Mouse (Mus musculus) right cerebral cortex, adult 18-20 months (tissue): Measurements from ENCODE around the gene Gtf2ird1.
A peak's percentile ranks its signal among the peaks of the same experiment; 100 is the strongest.
"Not testable (repeated sequence)": the region's sequence is repeated elsewhere in the genome, so short reads cannot be mapped to it uniquely, and the experiment has no call there.

Source experiments
- DNase-seq: peaks from one replicate; pipeline ENCODE4 v3.0.0; 2022; ENCODE audit warnings: mixed read lengths

Gtf2ird1 gene

GRCm38 (mm10) chr5:134341721-134342120 lies 114.8 kb downstream of the Gtf2ird1 start:
- no peak for DNase-seq

GRCm38 (mm10) chr5:134341321-134341720 lies 115.2 kb downstream of the Gtf2ird1 start:
- DNase-seq = no peak

- no peak for DNase-seq
Observed at GRCm38 (mm10) chr5:134340101-134340522, 116.4 kb downstream of the Gtf2ird1 start.

- DNase-seq = not testable (repeated sequence)
Observed at GRCm38 (mm10) chr5:134337012-134337411, 119.5 kb downstream of the Gtf2ird1 start.

- DNase-seq = no peak
Observed at GRCm38 (mm10) chr5:134332743-134333142, 123.8 kb downstream of the Gtf2ird1 start.

- DNase-seq = no peak
Observed at GRCm38 (mm10) chr5:134330082-134330481, 126.4 kb downstream of the Gtf2ird1 start.

GRCm38 (mm10) chr5:134329311-134329710 lies 127.2 kb downstream of the Gtf2ird1 start:
- no peak for DNase-seq

GRCm38 (mm10) chr5:134328482-134329001 lies 128.0 kb downstream of the Gtf2ird1 start:
- no peak for DNase-seq

- DNase-seq = no peak
Observed at GRCm38 (mm10) chr5:134325856-134326566, 130.5 kb downstream of the Gtf2ird1 start.

GRCm38 (mm10) chr5:134323869-134324268 lies 132.6 kb downstream of the Gtf2ird1 start:
- no peak for DNase-seq

- DNase-seq = no peak
Observed at GRCm38 (mm10) chr5:134323311-134323710, 133.2 kb downstream of the Gtf2ird1 start.

- no peak for DNase-seq
Observed at GRCm38 (mm10) chr5:134322355-134322754, 134.2 kb downstream of the Gtf2ird1 start.

- no peak for DNase-seq
Observed at GRCm38 (mm10) chr5:134321699-134322098, 134.8 kb downstream of the Gtf2ird1 start.

- DNase-seq = no peak
Observed at GRCm38 (mm10) chr5:134318903-134319302, 137.6 kb downstream of the Gtf2ird1 start.

GRCm38 (mm10) chr5:134316721-134317120 lies 139.8 kb downstream of the Gtf2ird1 start:
- no peak for DNase-seq

- peak; percentile 49 for DNase-seq
Observed at GRCm38 (mm10) chr5:134315623-134316350, 140.7 kb downstream of the Gtf2ird1 start.

- peak; percentile 97 for DNase-seq
Observed at GRCm38 (mm10) chr5:134314688-134315622, 141.6 kb downstream of the Gtf2ird1 start, which contains the start of gene Gtf2i. Gene Gtf2i, minus strand, starts transcription at chr5:134314760.

- DNase-seq = no peak
Observed at GRCm38 (mm10) chr5:134314068-134314674, 142.3 kb downstream of the Gtf2ird1 start.

- DNase-seq = peak; percentile 92
Observed at GRCm38 (mm10) chr5:134313451-134314067, 143.0 kb downstream of the Gtf2ird1 start.

GRCm38 (mm10) chr5:134312691-134313450 lies 143.6 kb downstream of the Gtf2ird1 start:
- DNase-seq = peak; percentile 86

- no peak for DNase-seq
Observed at GRCm38 (mm10) chr5:134311894-134312411, 144.6 kb downstream of the Gtf2ird1 start.
